Mouse (Mus musculus) B cell, adult 62 days (primary cell): Measurements from ENCODE around the gene Spatc1l. TPM values are rescaled to one million over a fixed set of nuclear protein-coding genes. Genes with fewer than 3 reads are reported as not detected.

ENCODE experiments used
- total RNA-seq: library from RNA; stranded (reverse); gene quantifications from 4 replicates; pipeline ENCODE4 v1.2.4, GENCODE M21; 2023

Gene Spatc1l
- total RNA-seq = not detected in 4 replicates

GRCm38 (mm10) chr10:76561972-76562371, at the start of gene Spatc1l:
Gene Spatc1l (plus strand): TSS chr10:76562272.

GRCm38 (mm10) chr10:76531375-76531774, 30.7 kb upstream of the Spatc1l start, which contains the start of gene Lss:
Gene Lss (plus strand): TSS chr10:76531588.

GRCm38 (mm10) chr10:76575374-76575773, 13.3 kb downstream of the Spatc1l start, which contains the start of gene Ftcd:
Gene Ftcd (plus strand): TSS chr10:76575648.

Other genes starting within 250 kb of the Spatc1l start
- 5.8 to 8.5 TPM (median 6.7 TPM) in 4 replicates for gene Dip2a, start 217.0 kb upstream of the Spatc1l start, total RNA-seq
- 5.2 to 28.2 TPM (median 11.7 TPM) in 4 replicates for gene AC141477.1, start 121.8 kb upstream of the Spatc1l start, total RNA-seq
- gene Pcnt, start 119.5 kb upstream of the Spatc1l start, total RNA-seq = 57.8 to 72.5 TPM (median 63.6 TPM) in 4 replicates
- not detected in 4 replicates for gene 2610028H24Rik, start 113.2 kb upstream of the Spatc1l start, total RNA-seq
- gene Mcm3ap, start 93.3 kb upstream of the Spatc1l start, total RNA-seq = 66.9 to 82.3 TPM (median 73.1 TPM) in 4 replicates
- gene Ybey, start 93.2 kb upstream of the Spatc1l start, total RNA-seq = 1.2 to 2.1 TPM (median 1.6 TPM) in 4 replicates
- 11.9 to 28.3 TPM (median 18.9 TPM) in 4 replicates for gene Lss, start 30.7 kb upstream of the Spatc1l start, total RNA-seq
- not detected in 4 replicates for gene Ftcd, start 13.4 kb downstream of the Spatc1l start, total RNA-seq
- gene Col6a2, start 61.4 kb downstream of the Spatc1l start, total RNA-seq = not detected in 4 replicates
- gene Col6a1, start 163.9 kb downstream of the Spatc1l start, total RNA-seq = 0.17 to 0.21 TPM in 2 of 4 replicates, not detected in the others